Mouse (Mus musculus) lung, adult 2 months (tissue): ENCODE data around the gene Ptges. TPM values are rescaled to one million over a fixed set of nuclear protein-coding genes. Genes with fewer than 3 reads are reported as not detected.

Experiments used
- DNase-seq: peaks from one replicate; pipeline ENCODE4 v3.0.0; 2022
- H3K4me1 ChIP-seq: fragments of 200-500 bp; 2 replicates; pipeline ENCODE4 v1.6.1; 2011; ENCODE audit warnings: low read length; ENCODE audit not compliant: control insufficient read depth, insufficient read depth
- H3K4me3 ChIP-seq: fragments of 200-500 bp; replicated peaks from 2 replicates; pipeline ENCODE3; 2011; ENCODE audit warnings: low read depth, mild to moderate bottlenecking, control low read depth, low read length; ENCODE audit errors: extremely low read depth
- CTCF ChIP-seq: fragments of 200-500 bp; IDR thresholded peaks from 2 replicates; pipeline ENCODE4 v1.5.1; 2011; ENCODE audit warnings: mild to moderate bottlenecking, low read length, control low read depth; ENCODE audit not compliant: insufficient read depth
- POLR2A ChIP-seq: fragments of 200-500 bp; IDR thresholded peaks from 2 replicates; pipeline ENCODE4 v1.6.1; 2011; ENCODE audit warnings: low read depth, mild to moderate bottlenecking, control low read depth, low read length, borderline replicate concordance; ENCODE audit errors: extremely low read depth
- WGBS: fragments of 180-500 bp; shearing (Covaris S2); methylation state at CpG from one replicate; pipeline ENCODE4 v1.1.7; 2018; 5-methylcytosine and 5-hydroxymethylcytosine counted together
- polyA plus RNA-seq: library from polyadenylated mRNA; depleted of rRNA; stranded (reverse); fragments of >200 nt; gene quantifications from 2 replicates; pipeline ENCODE4 v1.2.3, GENCODE M21; 2012; rRNA removed

Ptges gene
- polyA plus RNA-seq, 1 experiment: 42.3 TPM

DNA sequence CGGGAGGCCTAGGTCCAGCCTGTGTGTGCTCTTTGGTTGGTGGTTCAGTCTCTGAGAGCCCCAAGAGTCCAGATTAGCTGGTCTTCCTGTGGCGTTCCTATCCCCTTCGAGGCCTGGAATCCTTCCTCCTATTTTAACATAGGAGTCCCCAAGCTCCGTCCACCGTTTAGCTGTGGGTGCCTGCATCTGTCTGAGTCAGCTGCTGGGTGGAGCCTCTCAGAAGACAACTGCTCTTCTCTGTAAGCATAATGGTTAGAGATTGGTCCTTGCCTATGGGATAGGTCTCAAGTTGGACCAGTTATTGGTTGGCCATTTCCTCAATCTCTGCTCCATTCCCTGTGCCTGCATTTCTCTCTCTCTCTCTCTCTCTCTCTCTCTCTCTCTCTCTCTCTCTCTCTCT, 69.9 kb downstream of the Ptges start:
- Histone ChIP-seq H3K4me1 (peaks cover 2% of the 10 kb centered on the region; the same call in 1 of the 2 replicates), H3K4me3 (no peak overlapping the region)
- WGBS: 81% methylated on average over 5 of the region's 5 CpGs
- DNase-seq: no peak
- TF ChIP-seq POLR2A (no peak), CTCF (no peak)

DNA sequence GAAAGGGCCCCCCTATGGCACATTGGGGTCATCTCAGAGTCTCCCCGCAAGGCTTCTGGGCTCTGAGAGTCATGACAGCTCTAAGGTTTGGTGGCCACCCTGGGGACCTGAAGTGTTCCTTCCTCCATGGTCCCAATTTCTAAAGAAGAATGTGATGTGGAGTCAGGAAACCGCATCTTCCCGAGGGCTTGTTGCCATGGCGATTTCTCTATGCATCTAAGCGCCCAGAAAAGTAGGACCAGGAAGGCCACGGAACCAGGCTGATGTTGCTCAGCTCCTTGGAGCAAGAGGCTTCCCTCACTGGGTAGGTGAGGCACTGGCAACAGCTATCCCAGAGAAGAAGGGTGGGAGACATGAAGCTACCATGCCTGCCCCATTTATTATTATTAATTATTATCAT, 72.6 kb downstream of the Ptges start:
- TF ChIP-seq CTCF (no peak), POLR2A (no peak)
- DNase-seq: no peak
- Histone ChIP-seq H3K4me1 (no peaks in the 10 kb centered on the region), H3K4me3 (no peak overlapping the region)
- WGBS: 73% methylated on average over 6 of the region's 6 CpGs

DNA sequence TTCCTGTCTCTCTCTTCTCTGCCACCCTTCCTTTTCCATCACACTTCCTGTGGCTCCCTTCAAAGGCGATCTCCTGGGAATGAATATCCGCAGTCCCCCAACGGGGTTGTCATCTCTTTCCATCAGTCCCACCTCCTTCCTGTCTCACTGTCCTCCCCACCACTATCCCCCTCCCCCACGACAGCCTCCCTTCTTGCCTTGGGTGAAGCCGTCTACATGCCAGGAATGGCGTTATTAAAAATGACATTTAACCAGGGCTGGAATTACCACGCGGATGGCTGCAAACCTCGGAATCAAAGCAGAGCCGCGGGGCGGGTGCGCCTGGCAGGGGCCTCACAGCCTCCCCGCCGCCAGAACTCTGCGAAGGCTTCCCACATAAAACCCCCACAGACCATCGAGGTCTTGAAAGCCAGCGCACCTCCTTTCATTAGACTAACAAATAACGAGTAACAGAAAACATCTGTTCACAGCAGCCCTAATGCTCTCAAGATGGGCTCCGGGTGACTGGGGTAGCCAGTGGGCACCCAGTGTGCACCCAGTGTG, 76.8 kb downstream of the Ptges start:
- Histone ChIP-seq H3K4me1 (no peaks in the 10 kb centered on the region), H3K4me3 (no peak overlapping the region)
- DNase-seq: no peak
- TF ChIP-seq CTCF (no peak), POLR2A (no peak)
- 34% methylated on average over 20 of the region's 20 CpGs for WGBS

DNA sequence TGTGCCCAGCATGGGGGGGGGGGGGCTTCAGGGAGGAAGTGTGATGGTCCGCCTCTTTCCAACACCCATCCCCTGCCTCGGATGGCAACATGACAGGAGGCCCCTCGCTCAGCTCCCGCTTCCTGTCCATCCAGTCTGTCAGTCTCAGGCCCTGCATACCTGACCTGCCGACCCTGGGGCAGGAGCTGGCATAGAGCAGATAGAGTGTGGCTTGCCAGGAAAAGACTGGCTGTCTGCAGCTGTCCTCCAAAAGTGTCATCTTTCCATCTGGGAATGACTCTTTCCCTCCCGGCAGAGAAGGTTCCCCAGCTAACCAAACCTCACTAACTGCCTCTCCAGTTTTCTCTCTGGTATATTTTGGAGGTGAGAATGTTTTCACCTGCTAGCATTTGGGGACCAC, 79.1 kb downstream of the Ptges start:
- 22% methylated on average over 6 of the region's 6 CpGs for WGBS
- Histone ChIP-seq H3K4me1 (no peaks in the 10 kb centered on the region), H3K4me3 (no peak overlapping the region)
- DNase-seq: no peak
- TF ChIP-seq POLR2A (no peak), CTCF (no peak)

DNA sequence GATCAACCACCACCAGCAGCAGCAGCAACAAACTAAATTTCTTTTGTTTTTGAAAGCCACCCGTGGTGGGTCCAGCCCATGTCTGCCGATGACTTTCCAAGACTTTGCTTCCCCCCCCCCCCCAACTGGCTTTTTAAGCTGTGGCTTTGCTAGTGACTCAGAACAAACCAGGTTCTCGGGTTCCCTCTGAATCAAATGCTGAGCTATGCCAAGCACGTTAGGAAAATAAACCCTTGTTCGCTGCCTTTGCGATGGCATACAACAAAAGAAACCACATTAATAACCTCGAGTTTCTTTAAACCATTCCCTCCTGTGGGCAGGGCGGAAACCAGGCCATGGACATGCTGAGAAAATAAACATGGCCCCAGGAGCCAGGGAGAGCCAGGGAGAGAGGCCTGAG, 81.5 kb downstream of the Ptges start:
- no peaks in the 10 kb centered on the region for H3K4me1 ChIP-seq
- no peak for DNase-seq
- no peak overlapping the region for H3K4me3 ChIP-seq
- TF ChIP-seq CTCF (no peak), POLR2A (no peak)
- WGBS: 58% methylated on average over 8 of the region's 8 CpGs

DNA sequence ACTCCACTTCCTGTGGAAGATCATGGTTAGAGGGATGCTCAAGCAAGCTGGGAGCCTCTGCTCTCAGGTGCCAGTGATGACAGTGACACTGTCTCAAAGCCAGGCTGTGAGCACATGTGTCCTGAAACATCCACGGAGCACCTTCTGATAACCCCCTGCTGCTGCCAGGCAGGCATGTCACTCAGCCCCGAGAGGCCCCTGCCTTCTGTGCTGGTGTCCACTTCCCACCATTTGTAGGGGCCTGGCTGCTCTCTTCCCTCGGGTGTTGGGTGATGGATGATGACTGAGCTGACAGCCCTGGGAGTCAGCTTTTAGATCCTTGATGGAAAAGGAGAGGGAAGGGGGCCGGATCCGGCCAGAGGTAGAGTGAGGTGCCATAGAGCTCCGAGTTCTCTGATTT, 82.9 kb downstream of the Ptges start:
- Histone ChIP-seq H3K4me1 (no peaks in the 10 kb centered on the region), H3K4me3 (no peak overlapping the region)
- DNase-seq: no peak
- 40% methylated on average over 6 of the region's 6 CpGs for WGBS
- TF ChIP-seq POLR2A: no peak
- no peak for TF ChIP-seq CTCF

DNA sequence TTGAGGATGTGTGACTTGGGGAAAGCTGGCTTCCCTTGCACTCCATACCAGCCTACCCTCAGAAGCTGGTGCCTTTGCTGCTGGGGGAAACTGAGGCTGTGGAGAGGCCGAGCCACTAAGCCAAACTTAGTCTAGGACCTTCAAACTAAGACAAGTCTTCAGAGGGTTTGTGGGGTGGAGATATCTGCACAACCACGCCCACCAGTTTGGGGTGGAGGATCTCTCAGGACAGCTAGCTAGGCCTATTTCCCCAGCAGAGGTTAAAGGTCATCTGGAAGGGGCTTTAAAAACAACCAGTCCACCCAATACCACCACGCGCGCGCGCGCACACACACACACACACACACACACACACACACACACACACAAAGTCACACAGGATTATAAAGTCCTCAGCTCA, 83.4 kb downstream of the Ptges start:
- TF ChIP-seq CTCF (no peak), POLR2A (no peak)
- DNase-seq: no peak
- Histone ChIP-seq H3K4me3 (no peak overlapping the region), H3K4me1 (no peaks in the 10 kb centered on the region)
- WGBS: 56% methylated on average over 8 of the region's 8 CpGs

DNA sequence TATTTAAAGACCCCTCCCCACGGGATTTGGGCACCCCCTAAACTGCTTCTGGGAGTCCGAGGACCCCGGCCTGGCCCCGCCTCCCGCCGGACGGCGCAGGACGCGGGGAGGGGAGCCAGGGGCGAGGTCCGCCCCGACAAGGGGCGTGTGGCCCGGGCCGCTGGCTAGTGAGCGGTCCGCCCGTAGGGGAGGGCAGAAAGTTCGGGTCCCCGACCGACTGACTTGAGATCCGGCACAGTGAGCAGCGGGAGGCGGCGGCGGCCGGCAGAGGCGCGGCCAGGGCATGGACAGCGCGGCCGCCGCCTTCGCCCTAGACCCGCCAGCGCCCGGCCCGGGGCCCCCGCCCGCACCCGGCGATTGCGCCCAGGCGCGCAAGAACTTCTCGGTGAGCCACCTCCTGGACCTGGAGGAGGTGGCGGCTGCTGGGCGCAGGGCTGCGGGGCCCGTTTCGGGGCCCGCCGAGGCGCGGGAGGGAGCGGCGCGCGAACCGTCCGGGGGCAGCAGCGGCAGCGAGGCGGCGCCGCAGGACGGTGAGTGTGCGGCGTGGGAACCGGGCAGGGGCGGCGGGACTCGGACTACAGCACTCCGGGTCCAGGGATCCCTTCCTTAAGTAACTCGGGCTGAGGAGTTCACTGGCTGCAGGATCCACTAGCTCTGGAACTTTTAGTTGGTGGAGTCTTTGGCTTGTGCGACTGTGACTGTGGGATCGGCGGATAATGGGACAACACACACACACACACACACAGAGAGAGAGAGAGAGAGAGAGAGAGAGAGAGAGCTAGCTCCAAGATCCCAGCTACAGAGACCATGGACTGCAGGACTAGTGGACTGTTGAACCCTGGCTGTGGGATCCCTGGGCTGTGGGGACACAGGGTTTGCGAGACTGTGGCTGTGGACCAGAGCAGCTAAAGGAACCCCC, 84.3 kb downstream of the Ptges start:
- WGBS: 2% methylated on average over 77 of the region's 80 CpGs
- Histone ChIP-seq H3K4me1 (no peaks in the 10 kb centered on the region), H3K4me3 (peak overlapping the region; percentile 12)
- DNase-seq: no peak
- no peak for TF ChIP-seq POLR2A
- TF ChIP-seq CTCF: no peak

DNA sequence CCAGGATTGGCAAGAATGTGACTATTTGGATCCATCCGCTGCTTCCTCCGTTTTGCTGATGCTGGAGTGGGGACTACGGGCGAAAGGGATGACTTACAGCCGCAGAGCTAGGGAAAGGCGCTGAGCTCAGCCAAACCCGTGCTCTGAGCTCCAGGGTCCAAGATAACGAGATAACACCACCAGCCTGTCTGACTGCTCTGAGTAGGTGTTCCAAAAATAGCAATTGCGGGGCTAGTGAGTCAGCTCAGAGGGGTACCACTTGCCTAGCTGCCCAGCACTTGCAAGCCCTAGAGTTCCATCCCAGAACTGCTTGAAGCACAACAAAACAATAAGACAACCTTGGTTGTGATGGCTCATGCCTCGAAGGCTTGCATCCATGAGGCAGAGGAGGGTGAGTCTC, 87.0 kb downstream of the Ptges start:
- no peak for TF ChIP-seq CTCF
- TF ChIP-seq POLR2A: no peak
- no peak for DNase-seq
- Histone ChIP-seq H3K4me3 (no peak overlapping the region), H3K4me1 (no peaks in the 10 kb centered on the region)
- WGBS: 27% methylated on average over 10 of the region's 10 CpGs

Other genes with a start within 250 kb of the Ptges start
- 1.8 and 2.2 TPM in 2 replicates for gene 1700001O22Rik, start 126.2 kb downstream of the Ptges start, polyA plus RNA-seq
- gene Ntmt1, start 122.0 kb downstream of the Ptges start, polyA plus RNA-seq: 20.2 and 23.4 TPM in 2 replicates
- 42.0 and 44.8 TPM in 2 replicates for gene Asb6, start 99.5 kb downstream of the Ptges start, polyA plus RNA-seq
- 6.2 and 6.6 TPM in 2 replicates for gene Prrx2, start 94.9 kb downstream of the Ptges start, polyA plus RNA-seq
- gene Tor1b, start 23.1 kb upstream of the Ptges start, polyA plus RNA-seq: 23.6 and 30.2 TPM in 2 replicates
- gene Tor1a, start 38.1 kb upstream of the Ptges start, polyA plus RNA-seq: 33.3 and 37.4 TPM in 2 replicates
- gene BC005624, start 52.3 kb upstream of the Ptges start, polyA plus RNA-seq: 19.7 and 33.2 TPM in 2 replicates
- 14.6 and 18.5 TPM in 2 replicates for gene Usp20, start 52.4 kb upstream of the Ptges start, polyA plus RNA-seq
- 39.9 and 47.4 TPM in 2 replicates for gene Fnbp1, start 212.1 kb upstream of the Ptges start, polyA plus RNA-seq
- gene Gpr107, start 222.5 kb upstream of the Ptges start, polyA plus RNA-seq: 20.8 and 24.4 TPM in 2 replicates